Mouse (Mus musculus) megakaryocyte, embryonic 14.5 days (primary cell): ENCODE measurements around the gene Fam129c.

ENCODE experiments used
- FLI1 ChIP-seq: IDR thresholded peaks from 2 replicates; pipeline ENCODE4 v1.6.1; 2012; ENCODE audit warnings: low read length, inconsistent platforms, mixed read lengths
- GATA1 ChIP-seq: IDR thresholded peaks from 3 replicates; pipeline ENCODE4 v1.6.1; 2012; ENCODE audit warnings: mixed read lengths, low read length, inconsistent platforms, borderline replicate concordance

DNA sequence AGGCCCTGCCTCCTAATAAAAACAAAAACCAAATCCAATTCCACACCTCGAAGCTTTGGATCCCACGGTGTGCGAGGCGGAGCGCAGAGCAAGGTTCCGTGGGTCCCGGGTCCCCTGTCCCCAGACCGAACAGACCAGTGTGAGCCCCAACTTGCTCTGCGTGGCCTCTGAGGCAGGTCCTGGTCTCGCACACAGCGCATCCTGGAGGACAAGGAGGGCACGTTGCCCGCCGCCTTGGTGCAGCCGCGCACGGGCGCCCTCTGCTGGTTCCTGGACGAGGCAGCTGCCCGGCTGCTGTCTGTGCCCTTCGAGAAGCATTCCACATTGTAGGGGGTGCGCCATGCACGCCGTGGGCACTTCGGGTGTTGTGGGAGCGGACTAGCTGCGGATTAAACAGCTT, 1.6 kb upstream of the Fam129c start:
- no peak for TF ChIP-seq GATA1
- no peak for TF ChIP-seq FLI1
